Mouse (Mus musculus): ENCODE data around the gene Tas1r1. TPM values are rescaled to one million over a fixed set of nuclear protein-coding genes. Genes with fewer than 3 reads are reported as not detected.

The Tas1r1 gene
- polyA plus RNA-seq, 1 experiment: 0.14 TPM

DNA sequence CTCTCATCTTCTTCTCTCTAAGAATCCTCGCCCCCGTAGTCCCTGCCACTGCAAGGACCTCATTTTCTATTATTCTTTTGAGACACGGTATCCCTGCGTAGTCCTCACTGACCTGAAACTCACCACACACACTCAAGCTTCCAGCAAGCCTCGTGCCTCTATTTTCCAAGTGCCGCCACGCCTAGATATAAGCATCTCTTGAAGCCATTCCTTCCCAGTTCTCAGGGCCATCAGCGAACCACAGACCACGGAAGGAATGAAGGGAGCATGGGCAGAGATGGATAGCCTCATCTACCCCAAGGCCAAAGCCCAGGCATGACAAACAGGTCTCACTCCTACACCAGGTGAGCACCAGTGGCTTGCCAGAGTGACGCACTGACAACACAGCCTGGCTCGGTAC is 13.8 kb downstream of the Tas1r1 start:
- Histone ChIP-seq H3K27me3 (ENCODE audit: control insufficient read depth, insufficient read depth, low read length) (no peaks in the 10 kb centered on the region), H3K27ac (ENCODE audit: insufficient read depth, low read length) (no peak overlapping the region), H3K4me1 (ENCODE audit: control insufficient read depth, insufficient read depth, insufficient read length) (peaks cover 16% of the 10 kb centered on the region; the same call in 1 of the 2 replicates), H3K36me3 (ENCODE audit: control insufficient read depth, insufficient read depth, low read length) (peaks cover 16% of the 10 kb centered on the region), H3K4me3 (ENCODE audit: extremely low read depth, insufficient read depth, insufficient read length) (no peak overlapping the region)
- 93% methylated on average over 11 of the region's 11 CpGs for WGBS
- DNase-seq (ENCODE audit: low read depth in 1 of 2, low spot score in 2 of 2): no peak
- TF ChIP-seq CTCF (IDR thresholded peaks at IDR 0.05; ENCODE audit: extremely low read depth, insufficient read depth, insufficient read length, insufficient replicate concordance) (no peak), POLR2A (IDR thresholded peaks at IDR 0.05; ENCODE audit: low read depth, low read length) (no peak)

- 92% methylated on average over 8 of the region's 8 CpGs for WGBS
- no peak overlapping the region for H3K27ac ChIP-seq (ENCODE audit: insufficient read depth, low read length)
- H3K4me3 ChIP-seq (ENCODE audit: extremely low read depth, insufficient read depth, insufficient read length): no peak overlapping the region
- TF ChIP-seq CTCF (IDR thresholded peaks at IDR 0.05; ENCODE audit: extremely low read depth, insufficient read depth, insufficient read length, insufficient replicate concordance) (no peak), POLR2A (IDR thresholded peaks at IDR 0.05; ENCODE audit: low read depth, low read length) (no peak)
- H3K27me3 ChIP-seq (ENCODE audit: control insufficient read depth, insufficient read depth, low read length): no peaks in the 10 kb centered on the region
- no peak for DNase-seq (ENCODE audit: low read depth in 1 of 2, low spot score in 2 of 2)
- H3K36me3 ChIP-seq (ENCODE audit: control insufficient read depth, insufficient read depth, low read length): peaks cover 18% of the 10 kb centered on the region
- peaks cover 11% of the 10 kb centered on the region; the same call in 1 of the 2 replicates for H3K4me1 ChIP-seq (ENCODE audit: control insufficient read depth, insufficient read depth, insufficient read length)
Observed at GRCm38 (mm10) chr4:152022506-152022905, 15.9 kb downstream of the Tas1r1 start.

DNA sequence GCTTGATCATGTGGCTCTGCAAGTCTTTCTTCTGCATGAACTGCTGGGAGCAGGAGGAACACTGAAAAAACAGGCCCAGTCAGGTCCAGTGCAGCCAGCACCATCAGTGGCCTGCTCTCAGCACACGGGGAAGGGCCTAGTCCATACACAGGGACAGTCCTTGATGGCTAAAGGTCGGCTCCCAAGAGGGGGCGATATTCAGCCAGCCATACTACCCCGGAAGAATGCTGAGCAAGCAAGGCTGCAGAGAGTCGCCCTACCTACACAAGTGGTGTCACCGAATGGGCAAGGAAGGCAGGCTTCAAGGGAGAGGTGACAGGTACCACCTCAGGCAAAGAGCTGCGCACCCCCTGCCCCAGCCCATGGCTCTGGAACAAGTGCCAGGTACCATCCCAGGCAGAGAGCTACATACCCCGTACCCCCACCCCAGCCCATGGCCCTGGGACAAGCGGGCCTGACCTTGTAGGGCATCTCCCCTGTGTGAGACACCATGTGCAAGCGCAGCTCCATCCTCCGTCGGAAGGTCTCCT is 16.7 kb downstream of the Tas1r1 start:
- 87% methylated on average over 12 of the region's 12 CpGs for WGBS
- no peaks in the 10 kb centered on the region for H3K27me3 ChIP-seq (ENCODE audit: control insufficient read depth, insufficient read depth, low read length)
- no peak overlapping the region for H3K4me3 ChIP-seq (ENCODE audit: extremely low read depth, insufficient read depth, insufficient read length)
- peaks cover 6% of the 10 kb centered on the region; the same call in 1 of the 2 replicates for H3K4me1 ChIP-seq (ENCODE audit: control insufficient read depth, insufficient read depth, insufficient read length)
- H3K36me3 ChIP-seq (ENCODE audit: control insufficient read depth, insufficient read depth, low read length): peaks cover 18% of the 10 kb centered on the region
- no peak for DNase-seq (ENCODE audit: low read depth in 1 of 2, low spot score in 2 of 2)
- H3K27ac ChIP-seq (ENCODE audit: insufficient read depth, low read length): no peak overlapping the region
- no peak for TF ChIP-seq POLR2A (IDR thresholded peaks at IDR 0.05; ENCODE audit: low read depth, low read length)
- TF ChIP-seq CTCF (IDR thresholded peaks at IDR 0.05; ENCODE audit: extremely low read depth, insufficient read depth, insufficient read length, insufficient replicate concordance): no peak

GRCm38 (mm10) chr4:152020024-152020423 is 18.3 kb downstream of the Tas1r1 start:
- Histone ChIP-seq H3K27me3 (ENCODE audit: control insufficient read depth, insufficient read depth, low read length) (no peaks in the 10 kb centered on the region), H3K4me1 (ENCODE audit: control insufficient read depth, insufficient read depth, insufficient read length) (no peaks in the 10 kb centered on the region), H3K4me3 (ENCODE audit: extremely low read depth, insufficient read depth, insufficient read length) (no peak overlapping the region), H3K36me3 (ENCODE audit: control insufficient read depth, insufficient read depth, low read length) (peaks cover 23% of the 10 kb centered on the region), H3K27ac (ENCODE audit: insufficient read depth, low read length) (no peak overlapping the region)
- TF ChIP-seq POLR2A (IDR thresholded peaks at IDR 0.05; ENCODE audit: low read depth, low read length): no peak
- TF ChIP-seq CTCF (IDR thresholded peaks at IDR 0.05; ENCODE audit: extremely low read depth, insufficient read depth, insufficient read length, insufficient replicate concordance): no peak
- 90% methylated on average over 21 of the region's 21 CpGs for WGBS
- no peak for DNase-seq (ENCODE audit: low read depth in 1 of 2, low spot score in 2 of 2)

DNA sequence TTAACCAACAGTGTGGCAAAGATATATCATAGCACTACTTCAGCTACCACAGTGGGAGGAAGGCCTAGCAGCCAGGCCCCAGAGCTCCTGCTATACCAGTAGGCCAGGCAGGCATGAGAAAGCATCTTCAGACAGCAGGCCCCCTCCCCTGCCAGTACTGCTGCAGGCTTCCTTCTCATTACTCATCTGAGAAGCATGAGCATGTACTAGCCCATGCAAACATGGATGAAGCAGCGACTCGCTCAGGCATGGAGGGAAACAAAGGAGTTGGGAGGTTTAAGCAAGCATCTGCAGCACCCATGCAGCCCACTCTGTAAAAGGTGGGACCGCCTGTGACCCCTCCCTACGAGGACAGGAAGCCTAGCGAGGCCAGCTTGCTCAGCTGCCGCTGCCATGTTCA is 19.3 kb downstream of the Tas1r1 start:
- Histone ChIP-seq H3K27ac (ENCODE audit: insufficient read depth, low read length) (no peak overlapping the region), H3K27me3 (ENCODE audit: control insufficient read depth, insufficient read depth, low read length) (no peaks in the 10 kb centered on the region), H3K4me1 (ENCODE audit: control insufficient read depth, insufficient read depth, insufficient read length) (no peaks in the 10 kb centered on the region), H3K36me3 (ENCODE audit: control insufficient read depth, insufficient read depth, low read length) (peaks cover 27% of the 10 kb centered on the region), H3K4me3 (ENCODE audit: extremely low read depth, insufficient read depth, insufficient read length) (no peak overlapping the region)
- no peak for TF ChIP-seq CTCF (IDR thresholded peaks at IDR 0.05; ENCODE audit: extremely low read depth, insufficient read depth, insufficient read length, insufficient replicate concordance)
- TF ChIP-seq POLR2A (IDR thresholded peaks at IDR 0.05; ENCODE audit: low read depth, low read length): no peak
- WGBS: 85% methylated on average over 6 of the region's 6 CpGs
- DNase-seq (ENCODE audit: low read depth in 1 of 2, low spot score in 2 of 2): no peak

DNA sequence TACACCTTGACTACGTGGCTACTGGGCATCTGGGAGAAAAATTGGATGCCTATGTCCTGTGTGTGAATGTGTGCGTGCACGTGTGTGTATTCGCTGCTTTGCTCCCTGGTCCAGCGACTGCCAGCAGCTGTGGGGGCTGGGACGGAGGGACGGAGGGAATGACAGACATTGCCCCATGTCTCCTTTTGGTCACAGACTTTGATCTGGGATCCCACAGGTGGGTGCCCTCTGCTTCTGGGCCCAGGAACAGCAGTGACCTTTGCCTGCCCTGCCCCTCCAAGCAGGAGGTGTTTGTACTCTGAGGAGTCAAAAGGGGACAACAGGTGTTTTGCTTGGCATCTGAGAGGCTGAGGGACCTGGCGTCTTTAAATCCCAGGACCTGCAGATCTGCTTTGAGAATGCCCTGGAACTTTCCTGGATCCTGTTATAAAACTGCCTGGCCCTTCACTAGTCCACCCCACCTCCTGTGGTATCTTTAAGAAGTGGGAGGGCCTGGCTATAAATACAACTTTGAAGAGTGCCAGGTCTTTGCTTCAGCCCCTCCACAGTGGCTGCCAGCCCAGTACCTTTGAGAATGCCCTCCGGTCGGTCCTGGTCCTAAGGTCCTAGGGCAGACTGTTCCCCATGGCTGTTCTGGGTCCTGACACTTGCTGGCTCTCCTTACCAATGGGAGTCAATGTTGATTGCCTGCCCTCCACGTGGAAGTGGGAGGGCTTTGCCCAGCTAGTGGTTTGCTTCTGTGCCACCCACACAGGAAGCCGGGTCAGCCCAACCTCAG is 25.1 kb downstream of the Tas1r1 start:
- Histone ChIP-seq H3K4me3 (ENCODE audit: extremely low read depth, insufficient read depth, insufficient read length) (no peak overlapping the region), H3K4me1 (ENCODE audit: control insufficient read depth, insufficient read depth, insufficient read length) (peaks cover 11% of the 10 kb centered on the region), H3K27ac (ENCODE audit: insufficient read depth, low read length) (no peak overlapping the region), H3K36me3 (ENCODE audit: control insufficient read depth, insufficient read depth, low read length) (peaks cover 15% of the 10 kb centered on the region), H3K27me3 (ENCODE audit: control insufficient read depth, insufficient read depth, low read length) (no peaks in the 10 kb centered on the region)
- WGBS: 78% methylated on average over 12 of the region's 12 CpGs
- DNase-seq (ENCODE audit: low read depth in 1 of 2, low spot score in 2 of 2): no peak
- TF ChIP-seq CTCF (IDR thresholded peaks at IDR 0.05; ENCODE audit: extremely low read depth, insufficient read depth, insufficient read length, insufficient replicate concordance): no peak
- no peak for TF ChIP-seq POLR2A (IDR thresholded peaks at IDR 0.05; ENCODE audit: low read depth, low read length)

DNA sequence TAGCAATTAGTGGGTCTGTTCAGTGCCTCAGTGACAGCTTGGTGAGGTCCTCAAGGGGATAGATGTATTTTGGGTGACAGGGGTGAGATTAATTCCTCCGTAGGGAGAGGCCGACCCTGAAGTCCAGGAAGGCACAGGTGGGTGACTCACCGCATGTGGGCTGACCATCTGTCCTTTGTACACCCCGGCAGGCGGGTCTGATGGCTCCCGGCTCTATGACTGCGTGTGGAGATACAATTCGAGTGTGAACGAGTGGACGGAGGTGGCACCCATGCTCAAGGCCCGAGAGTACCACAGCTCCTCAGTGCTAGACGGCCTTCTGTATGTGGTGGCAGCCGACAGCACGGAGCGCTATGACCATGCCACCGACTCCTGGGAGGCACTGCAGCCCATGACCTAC is 26.3 kb downstream of the Tas1r1 start:
- no peak overlapping the region for H3K4me3 ChIP-seq (ENCODE audit: extremely low read depth, insufficient read depth, insufficient read length)
- peaks cover 11% of the 10 kb centered on the region for H3K4me1 ChIP-seq (ENCODE audit: control insufficient read depth, insufficient read depth, insufficient read length)
- DNase-seq (ENCODE audit: low read depth in 1 of 2, low spot score in 2 of 2): no peak
- H3K36me3 ChIP-seq (ENCODE audit: control insufficient read depth, insufficient read depth, low read length): peaks cover 14% of the 10 kb centered on the region
- WGBS: 94% methylated on average over 16 of the region's 16 CpGs
- no peak overlapping the region for H3K27ac ChIP-seq (ENCODE audit: insufficient read depth, low read length)
- TF ChIP-seq POLR2A (IDR thresholded peaks at IDR 0.05; ENCODE audit: low read depth, low read length) (no peak), CTCF (IDR thresholded peaks at IDR 0.05; ENCODE audit: extremely low read depth, insufficient read depth, insufficient read length, insufficient replicate concordance) (no peak)
- H3K27me3 ChIP-seq (ENCODE audit: control insufficient read depth, insufficient read depth, low read length): no peaks in the 10 kb centered on the region
